9 mouse cellular contexts compared by ENCODE assay signal in genomic region chr11:84826185-84826584, GRCm38 (mm10). TPM values are rescaled to one million over a fixed set of nuclear protein-coding genes. Genes with fewer than 3 reads are reported as not detected.
DNase-seq lines count a peak whose midpoint lies in the region; ATAC-seq lines count a peak whose summit lies in the region.
"Had no signal": no experiment of that assay in that cellular context is flagged by ENCODE, and none has a peak within 500 bp of the region (broad histone marks: within the 10 kb centered on the region; RNA-seq: fewer than 3 reads in every experiment).

No protein-coding gene starts in this region.

- intact Hi-C loops in left cerebral cortex, postnatal 10 days (cut with DNase I) = no loop called here

- H3K27ac ChIP-seq in limb, embryonic 13.5 days = 0 out of 2 replicates have a peak overlapping the region, but pooled peaks have one; percentile 22
- no peak overlapping the region for H3K27ac ChIP-seq in limb, embryonic 10.5 days
- peak overlapping the region; percentile 96 for H3K27ac ChIP-seq in heart, embryonic 15.5 days
- H3K27ac ChIP-seq: stomach, embryonic 15.5 days had no signal

- H3K4me3 ChIP-seq in limb, embryonic 13.5 days = no peak overlapping the region
- H3K4me3 ChIP-seq in limb, embryonic 10.5 days = no peak overlapping the region
- peak overlapping the region; percentile 30 for H3K4me3 ChIP-seq in heart, embryonic 15.5 days
- H3K4me3 ChIP-seq: stomach, embryonic 15.5 days had no signal

- peaks cover 25% of the 10 kb centered on the region for H3K36me3 ChIP-seq in limb, embryonic 13.5 days
- H3K36me3 ChIP-seq in limb, embryonic 10.5 days = peaks cover 17% of the 10 kb centered on the region
- peaks cover 21% of the 10 kb centered on the region for H3K36me3 ChIP-seq in heart, embryonic 15.5 days

- ATAC-seq in limb, embryonic 13.5 days (ENCODE audit: low FRiP score, low read depth) = no peak
- ATAC-seq in heart, embryonic 15.5 days (replicated peaks; ENCODE audit: insufficient number of reproducible peaks, insufficient read depth, low FRiP score, low read depth) = peak; percentile 43; the same call in 1 of the 2 replicates

- H3K27me3 ChIP-seq in limb, embryonic 13.5 days = no peaks in the 10 kb centered on the region
- no peaks in the 10 kb centered on the region for H3K27me3 ChIP-seq in limb, embryonic 10.5 days (ENCODE audit: low read depth, poor library complexity, severe bottlenecking)
- H3K27me3 ChIP-seq in heart, embryonic 15.5 days = no peaks in the 10 kb centered on the region
- H3K27me3 ChIP-seq: stomach, embryonic 15.5 days had no signal

- 61% methylated on average over 3 of the region's 3 CpGs for WGBS in limb, embryonic 13.5 days
- 57% methylated on average over 3 of the region's 3 CpGs for WGBS in limb, embryonic 10.5 days
- 9% methylated on average over 3 of the region's 3 CpGs for WGBS in heart, embryonic 15.5 days

- no peak overlapping the region for H3K9ac ChIP-seq in limb, embryonic 13.5 days
- peak overlapping the region; percentile 48 for H3K9ac ChIP-seq in heart, embryonic 15.5 days
- H3K9ac ChIP-seq: stomach, embryonic 15.5 days had no signal

- no peaks in the 10 kb centered on the region for H3K9me3 ChIP-seq in limb, embryonic 13.5 days
- no peaks in the 10 kb centered on the region for H3K9me3 ChIP-seq in limb, embryonic 10.5 days (replicated peaks)
- no peaks in the 10 kb centered on the region for H3K9me3 ChIP-seq in heart, embryonic 15.5 days (replicated peaks)
- H3K9me3 ChIP-seq: stomach, embryonic 15.5 days had no signal

- no peak for DNase-seq in limb, embryonic 10.5 days (ENCODE audit: low spot score)
- DNase-seq in cerebellum, adult 8-10 months = peak; percentile 78
- DNase-seq in left cerebral cortex, postnatal 10 days (ENCODE audit: extremely low spot score in 1 of 2, low spot score in 2 of 2) = peak; percentile 40 to 71
- DNase-seq in right cerebral cortex, adult 18-20 months = peak; percentile 70
- DNase-seq in thymus, postnatal 0 days (ENCODE audit: low spot score) = no peak
- no peak for DNase-seq in c-Kit-positive CD71-positive TER-119-positive erythroid progenitor cells, embryonic 14.5 days (ENCODE audit: low spot score)

- peaks cover 14% of the 10 kb centered on the region; the same call in 1 of the 2 replicates for H3K4me1 ChIP-seq in limb, embryonic 13.5 days
- H3K4me1 ChIP-seq in limb, embryonic 10.5 days = peaks cover 20% of the 10 kb centered on the region
- H3K4me1 ChIP-seq in heart, embryonic 15.5 days (replicated peaks) = peaks cover 61% of the 10 kb centered on the region

- no peak overlapping the region for H3K4me2 ChIP-seq in limb, embryonic 13.5 days (replicated peaks)
- H3K4me2 ChIP-seq in heart, embryonic 15.5 days = peak overlapping the region; percentile 87

RNA-seq across cellular contexts. Expression of gene Dhrs11, which starts 2.6 kb away (rescaled TPM):
- 13.1 and 13.2 TPM in 2 replicates for polyA plus RNA-seq in limb, embryonic 13.5 days (2015; fragmentation: Nextera tagmentation; extraction: Ambion mirVana)
- 12.6 and 14.2 TPM in 2 replicates for polyA plus RNA-seq in limb, embryonic 10.5 days (2016; fragmentation: Nextera tagmentation; extraction: Ambion mirVana)
- 59.0 and 62.3 TPM in 2 replicates for polyA plus RNA-seq in heart, embryonic 15.5 days (2015; fragmentation: Nextera tagmentation; extraction: Ambion mirVana)
- 1 to 10 TPM; 6.3 to 7.1 TPM for total RNA-seq in left cerebral cortex, postnatal 10 days (2021)
- 12.0 and 12.2 TPM in 2 replicates for polyA plus RNA-seq in thymus, postnatal 0 days (2015; fragmentation: Nextera tagmentation; extraction: Ambion mirVana)

RNA-seq across cellular contexts. Expression of gene Mrm1, which starts 6.9 kb away (rescaled TPM):
- polyA plus RNA-seq in limb, embryonic 13.5 days (2015; fragmentation: Nextera tagmentation; extraction: Ambion mirVana) = 8.4 and 8.5 TPM in 2 replicates
- 8.3 and 9.4 TPM in 2 replicates for polyA plus RNA-seq in limb, embryonic 10.5 days (2016; fragmentation: Nextera tagmentation; extraction: Ambion mirVana)
- polyA plus RNA-seq in heart, embryonic 15.5 days (2015; fragmentation: Nextera tagmentation; extraction: Ambion mirVana) = 19.7 and 22.5 TPM in 2 replicates
- 10 to 100 TPM; 18.1 to 21.7 TPM for total RNA-seq in left cerebral cortex, postnatal 10 days (2021)
- polyA plus RNA-seq in thymus, postnatal 0 days (2015; fragmentation: Nextera tagmentation; extraction: Ambion mirVana) = 14.1 and 15.1 TPM in 2 replicates

RNA-seq across cellular contexts. Expression of gene Ggnbp2, which starts 44.4 kb away (rescaled TPM):
- 71.0 and 75.5 TPM in 2 replicates for polyA plus RNA-seq in limb, embryonic 13.5 days (2015; fragmentation: Nextera tagmentation; extraction: Ambion mirVana)
- polyA plus RNA-seq in limb, embryonic 10.5 days (2016; fragmentation: Nextera tagmentation; extraction: Ambion mirVana) = 53.6 and 61.5 TPM in 2 replicates
- polyA plus RNA-seq in heart, embryonic 15.5 days (2015; fragmentation: Nextera tagmentation; extraction: Ambion mirVana) = 47.2 and 53.1 TPM in 2 replicates
- 10 to 100 TPM; 89.1 to 90.3 TPM for total RNA-seq in left cerebral cortex, postnatal 10 days (2021)
- polyA plus RNA-seq in thymus, postnatal 0 days (2015; fragmentation: Nextera tagmentation; extraction: Ambion mirVana) = 80.3 and 100 TPM in 2 replicates

RNA-seq across cellular contexts. Expression of gene Myo19, which starts 53.8 kb away (rescaled TPM):
- 9.5 and 9.7 TPM in 2 replicates for polyA plus RNA-seq in limb, embryonic 13.5 days (2015; fragmentation: Nextera tagmentation; extraction: Ambion mirVana)
- polyA plus RNA-seq in limb, embryonic 10.5 days (2016; fragmentation: Nextera tagmentation; extraction: Ambion mirVana) = 16.4 and 16.9 TPM in 2 replicates
- polyA plus RNA-seq in heart, embryonic 15.5 days (2015; fragmentation: Nextera tagmentation; extraction: Ambion mirVana) = 5.4 and 6.7 TPM in 2 replicates
- total RNA-seq in left cerebral cortex, postnatal 10 days (2021) = 10 to 100 TPM; 11.8 to 13.8 TPM
- polyA plus RNA-seq in thymus, postnatal 0 days (2015; fragmentation: Nextera tagmentation; extraction: Ambion mirVana) = 3.0 and 3.1 TPM in 2 replicates

RNA-seq across cellular contexts. Expression of gene Pigw, which starts 53.9 kb away (rescaled TPM):
- 2.4 and 2.6 TPM in 2 replicates for polyA plus RNA-seq in limb, embryonic 13.5 days (2015; fragmentation: Nextera tagmentation; extraction: Ambion mirVana)
- 2.1 and 3.1 TPM in 2 replicates for polyA plus RNA-seq in limb, embryonic 10.5 days (2016; fragmentation: Nextera tagmentation; extraction: Ambion mirVana)
- 2.4 and 2.5 TPM in 2 replicates for polyA plus RNA-seq in heart, embryonic 15.5 days (2015; fragmentation: Nextera tagmentation; extraction: Ambion mirVana)
- total RNA-seq in left cerebral cortex, postnatal 10 days (2021) = 1 to 10 TPM; 7.8 to 8.5 TPM
- 2.0 and 2.4 TPM in 2 replicates for polyA plus RNA-seq in thymus, postnatal 0 days (2015; fragmentation: Nextera tagmentation; extraction: Ambion mirVana)

Comparison
In these comparisons a context has a peak if more than half of its experiments do, and no peak if none do; other contexts are left out.
1. DNase-seq: peak in cerebellum, adult 8-10 months (single experiment), left cerebral cortex, postnatal 10 days (2 of 2) and right cerebral cortex, adult 18-20 months (single experiment); none in limb, embryonic 10.5 days (single experiment), thymus, postnatal 0 days (single experiment) and c-Kit-positive CD71-positive TER-119-positive erythroid progenitor cells, embryonic 14.5 days (single experiment).